Mouse (Mus musculus) fat pad, adult 2 months (tissue): ENCODE data around the gene Gm20532.

ENCODE experiments used
- DNase-seq: peaks from one replicate; pipeline ENCODE4 v3.0.0-alpha.2; 2011; ENCODE audit warnings: low read depth, low spot score; ENCODE audit errors: extremely low read depth

Gene Gm20532

DNA sequence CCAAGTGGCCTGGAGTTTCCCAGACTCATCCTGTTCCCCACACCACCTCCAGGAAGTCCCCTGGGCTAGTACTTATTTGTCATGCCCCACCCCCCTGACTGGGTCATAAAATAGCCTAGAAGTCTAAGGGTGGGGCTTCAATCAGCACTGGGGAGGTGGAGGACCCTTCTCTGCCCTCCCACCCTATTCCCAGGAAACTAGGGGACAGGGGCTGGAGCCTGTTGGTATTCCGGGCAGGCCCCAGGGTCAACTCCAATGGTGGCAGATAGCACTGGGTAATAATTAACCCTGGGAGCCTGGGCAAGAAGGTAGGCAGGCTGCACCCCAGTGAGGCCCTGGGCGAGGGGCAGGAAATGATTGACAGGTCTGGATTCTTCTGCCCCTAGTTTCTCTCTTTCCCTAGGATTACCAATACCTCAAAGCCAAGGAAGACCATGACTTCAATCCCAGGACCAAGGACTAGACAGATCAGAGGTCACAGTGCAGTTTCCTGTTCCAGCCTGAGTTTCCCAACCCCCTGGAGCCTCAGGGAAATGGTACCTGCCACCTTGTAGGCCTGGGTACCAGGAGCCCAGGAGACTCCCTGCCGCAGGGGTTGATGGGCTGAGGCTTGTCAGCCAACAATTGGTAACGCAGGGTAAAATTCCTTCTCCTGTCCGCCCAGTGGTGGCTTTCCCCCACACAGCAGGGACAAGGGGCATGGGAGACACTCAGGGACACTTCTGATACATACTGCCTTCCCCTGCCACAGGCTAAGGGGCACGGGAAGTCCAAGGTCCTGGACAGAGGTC lies 8.7 kb downstream of the Gm20532 start:
- DNase-seq = no peak

DNA sequence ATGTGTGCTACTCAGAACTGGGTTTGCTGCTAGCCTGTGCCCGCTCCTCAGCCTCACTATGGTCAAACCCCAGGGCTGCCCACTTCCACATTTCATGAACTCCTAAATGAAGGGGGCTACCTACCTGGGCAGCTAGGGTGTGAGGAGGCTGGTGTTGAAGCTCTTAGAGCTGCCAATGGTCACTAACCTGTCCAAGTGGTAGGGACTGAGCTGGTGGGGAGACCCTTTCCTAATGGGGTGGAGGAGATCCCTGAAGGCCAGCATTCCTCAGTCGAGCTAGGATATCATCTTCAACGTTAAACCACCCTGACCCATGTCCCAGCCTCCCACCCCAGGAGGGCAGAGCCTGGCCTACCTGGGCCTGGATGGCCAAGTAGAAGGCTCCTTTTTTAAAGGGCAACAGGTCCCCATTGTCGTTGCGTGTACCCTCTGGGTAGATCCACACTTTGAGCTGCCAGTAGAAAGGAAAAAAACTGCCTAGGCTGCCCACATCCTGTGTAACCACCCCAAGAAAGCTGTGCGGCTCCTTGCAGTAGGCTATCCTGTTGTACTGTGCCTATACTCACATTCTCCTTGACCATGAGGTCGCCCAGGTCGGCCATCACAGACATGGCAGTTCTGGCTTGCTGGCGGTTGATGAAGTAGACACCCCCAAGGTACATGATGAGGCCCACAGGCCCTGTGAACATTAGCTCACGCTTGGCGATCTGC lies 9.4 kb downstream of the Gm20532 start:
- DNase-seq = no peak

- DNase-seq = no peak
These were observed 10.5 kb downstream of the Gm20532 start for GRCm38 (mm10) chr2:26596898-26597297.

DNA sequence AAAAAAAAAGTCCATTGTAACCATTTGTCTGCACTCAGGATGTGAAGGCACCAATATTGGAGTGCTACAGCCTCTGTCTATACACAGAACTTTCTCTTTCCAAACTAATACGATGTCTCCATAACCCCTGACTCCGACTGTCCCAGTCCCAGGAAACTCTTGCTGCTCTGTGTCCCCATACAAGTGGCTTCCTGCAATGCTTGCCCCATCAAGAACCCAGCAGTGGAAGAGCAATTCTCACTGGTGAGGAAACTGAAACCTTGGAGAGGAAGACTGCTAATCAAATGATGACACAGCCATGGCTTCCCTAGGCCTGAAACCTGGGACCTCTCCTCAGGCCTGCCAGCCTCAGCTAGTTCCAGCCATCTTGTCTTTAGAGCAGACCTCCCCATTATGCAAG lies 11.4 kb downstream of the Gm20532 start:
- DNase-seq = no peak

DNA sequence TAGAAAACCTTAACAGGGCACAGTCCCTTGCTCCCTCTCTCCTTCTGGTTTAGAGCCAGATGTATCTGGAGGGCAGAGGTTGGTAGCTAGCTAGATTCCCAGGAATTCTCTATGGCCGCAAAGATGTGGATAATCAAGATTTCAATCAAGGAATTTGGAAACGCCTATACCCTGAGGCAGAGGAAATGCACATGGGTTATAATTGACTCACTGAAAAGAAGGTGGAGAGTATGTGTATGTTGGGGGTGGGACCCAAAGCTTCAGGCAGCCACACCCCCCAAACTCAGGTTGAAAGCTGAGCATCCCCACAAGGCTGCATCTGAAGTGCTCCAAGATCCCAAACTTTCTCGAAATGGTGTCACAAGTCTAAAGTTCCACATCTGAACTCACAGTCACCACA lies 12.0 kb downstream of the Gm20532 start:
- DNase-seq = no peak

- no peak for DNase-seq
These were observed 13.5 kb downstream of the Gm20532 start for GRCm38 (mm10) chr2:26599965-26600364.

DNA sequence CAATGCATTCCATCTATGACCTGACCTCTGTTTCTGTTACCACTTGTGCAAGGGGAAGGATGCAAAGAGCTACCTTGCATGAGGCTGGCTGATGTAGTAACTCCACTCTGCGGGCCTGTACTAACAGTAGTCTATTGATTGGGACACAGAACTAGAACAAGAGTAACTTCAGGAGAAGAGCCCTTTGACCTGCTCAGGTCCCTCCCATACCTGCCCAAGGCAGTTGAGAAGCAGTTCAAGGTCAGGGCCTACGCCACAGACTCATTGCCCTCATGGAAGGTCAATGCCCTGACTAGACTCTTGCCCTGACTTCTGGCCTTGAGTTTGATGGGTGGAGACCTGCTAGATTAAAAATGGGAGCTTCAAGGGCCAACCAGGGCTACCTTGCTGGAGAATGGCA lies 14.2 kb downstream of the Gm20532 start:
- DNase-seq = no peak

DNA sequence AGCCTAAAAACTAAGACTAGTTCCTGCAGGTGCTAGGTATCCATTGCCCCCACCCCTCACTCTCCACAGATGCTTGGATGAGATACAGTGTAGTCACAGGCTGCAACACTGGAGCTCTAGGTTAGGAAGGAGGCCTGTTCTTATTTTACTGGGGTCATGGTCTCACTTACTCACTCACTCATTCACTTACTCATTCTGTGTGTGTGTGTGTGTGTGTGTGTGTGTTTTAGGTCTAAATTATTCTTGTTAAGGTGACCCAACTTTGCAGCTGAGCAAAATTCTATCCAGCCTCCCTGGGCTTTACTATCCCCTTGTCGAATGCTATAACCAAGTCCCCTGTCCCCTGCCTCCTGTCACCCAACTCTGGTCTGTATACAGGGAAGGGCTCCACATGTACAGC lies 15.2 kb downstream of the Gm20532 start:
- no peak for DNase-seq

DNA sequence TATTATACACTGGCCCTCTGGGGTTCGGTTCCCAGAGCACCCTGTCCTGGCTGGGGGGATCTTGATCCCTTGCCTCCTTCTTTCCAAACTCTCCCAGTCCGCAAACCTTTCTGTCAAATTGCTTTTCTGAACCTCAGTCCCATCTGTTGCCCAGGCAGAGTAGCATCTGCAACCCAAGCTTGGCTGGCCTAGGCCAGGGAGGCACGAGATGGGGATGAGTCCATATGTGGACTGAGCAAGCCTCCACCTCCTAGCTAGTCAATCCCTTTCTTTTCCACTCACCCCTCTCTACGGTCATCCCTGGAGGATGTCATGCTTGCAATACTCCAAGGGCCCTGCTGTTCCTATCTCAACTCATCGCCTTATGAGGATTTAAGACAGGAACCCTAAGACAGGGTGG lies 16.2 kb downstream of the Gm20532 start:
- DNase-seq = no peak

DNA sequence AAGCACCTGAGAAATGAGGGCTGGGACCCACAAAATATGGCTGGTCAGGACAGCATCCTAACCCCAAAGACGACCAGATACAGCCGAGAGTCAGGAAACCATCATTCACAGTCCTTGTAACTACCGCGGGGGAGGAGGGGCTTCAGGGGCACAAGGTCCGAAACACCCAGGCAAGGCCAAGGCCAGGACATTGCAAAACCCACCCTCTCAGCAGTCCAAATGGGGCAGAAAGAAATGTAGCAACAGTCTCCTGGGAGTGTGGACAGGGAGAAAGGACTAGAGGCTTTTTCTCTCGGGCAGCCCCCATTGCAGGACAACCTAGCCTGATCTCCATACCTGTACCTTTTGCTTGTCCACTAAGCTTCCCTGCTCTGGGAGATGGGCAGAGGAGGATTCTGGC lies 16.7 kb downstream of the Gm20532 start:
- no peak for DNase-seq

DNA sequence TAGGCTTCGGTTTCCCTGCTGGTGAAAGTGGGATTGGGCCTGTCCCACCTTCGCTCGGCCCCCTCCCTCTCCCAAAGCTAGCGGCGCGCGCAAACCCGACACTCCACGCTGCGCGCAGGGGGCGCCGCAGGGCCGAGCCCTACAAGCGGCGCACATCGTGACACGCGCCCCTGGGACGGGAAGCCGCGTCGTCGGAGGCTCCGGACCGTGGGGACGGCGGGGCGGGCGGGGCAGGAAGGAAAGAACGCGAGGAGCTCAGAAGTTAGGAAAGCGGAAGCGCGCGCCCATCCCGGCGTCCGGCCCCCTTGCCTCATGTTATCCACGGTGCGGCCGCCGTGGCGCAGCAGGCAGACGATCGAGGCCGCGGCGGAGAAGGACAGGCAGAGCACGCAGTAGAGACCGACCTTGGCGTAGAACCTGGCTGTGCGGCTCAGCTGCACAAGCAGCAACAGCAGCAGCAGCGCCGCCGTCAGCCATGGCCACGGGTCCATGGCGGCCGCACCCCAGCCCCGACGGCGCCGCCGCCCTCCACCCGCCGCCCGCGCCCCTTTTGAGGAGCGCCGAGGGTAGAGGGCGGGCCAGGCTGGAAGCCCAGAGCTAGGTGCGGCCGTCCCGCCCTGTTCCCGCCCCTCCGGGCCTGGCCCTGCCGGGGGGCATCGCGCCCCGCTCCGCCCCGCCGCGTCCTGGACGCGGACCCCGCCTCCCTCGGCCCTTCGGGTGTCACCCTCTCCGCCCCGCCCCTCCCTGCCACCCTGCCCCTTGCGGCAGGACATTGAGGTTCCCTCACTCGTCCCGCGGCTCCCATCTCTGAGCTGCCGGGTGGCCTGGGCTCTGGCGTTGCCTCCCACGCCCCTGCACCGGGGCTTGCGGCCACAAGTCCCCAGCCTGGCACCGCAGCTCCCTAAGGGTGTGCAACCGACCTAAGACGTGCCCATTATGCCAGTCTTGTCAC lies 17.6 kb downstream of the Gm20532 start, which contains the start of gene Agpat2:
Gene Agpat2, minus strand, starts transcription at position 698 of the 952 bp plus-strand sequence.
- no peak for DNase-seq

DNA sequence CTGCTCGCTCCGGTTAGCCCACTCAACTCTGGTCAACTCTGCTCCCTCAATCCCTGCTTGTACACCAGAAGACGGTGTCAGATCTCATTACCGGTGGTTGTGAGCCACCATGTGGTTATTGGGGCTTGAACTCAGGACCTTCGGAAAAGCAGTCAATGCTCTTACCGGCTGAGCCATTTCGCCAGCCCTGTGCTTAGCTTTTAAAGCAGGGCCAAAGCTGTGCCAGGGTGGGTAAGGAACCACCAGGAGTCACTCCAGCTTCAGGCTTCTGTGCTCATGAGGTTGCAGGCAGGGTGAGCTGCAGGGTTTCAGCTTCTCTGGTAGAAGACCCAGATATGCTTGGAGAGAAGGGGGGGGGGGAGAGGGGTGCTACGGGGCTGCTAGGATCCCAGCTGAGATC lies 18.9 kb downstream of the Gm20532 start:
- no peak for DNase-seq

GRCm38 (mm10) chr2:26606579-26606978 lies 20.1 kb downstream of the Gm20532 start:
- DNase-seq = no peak

DNA sequence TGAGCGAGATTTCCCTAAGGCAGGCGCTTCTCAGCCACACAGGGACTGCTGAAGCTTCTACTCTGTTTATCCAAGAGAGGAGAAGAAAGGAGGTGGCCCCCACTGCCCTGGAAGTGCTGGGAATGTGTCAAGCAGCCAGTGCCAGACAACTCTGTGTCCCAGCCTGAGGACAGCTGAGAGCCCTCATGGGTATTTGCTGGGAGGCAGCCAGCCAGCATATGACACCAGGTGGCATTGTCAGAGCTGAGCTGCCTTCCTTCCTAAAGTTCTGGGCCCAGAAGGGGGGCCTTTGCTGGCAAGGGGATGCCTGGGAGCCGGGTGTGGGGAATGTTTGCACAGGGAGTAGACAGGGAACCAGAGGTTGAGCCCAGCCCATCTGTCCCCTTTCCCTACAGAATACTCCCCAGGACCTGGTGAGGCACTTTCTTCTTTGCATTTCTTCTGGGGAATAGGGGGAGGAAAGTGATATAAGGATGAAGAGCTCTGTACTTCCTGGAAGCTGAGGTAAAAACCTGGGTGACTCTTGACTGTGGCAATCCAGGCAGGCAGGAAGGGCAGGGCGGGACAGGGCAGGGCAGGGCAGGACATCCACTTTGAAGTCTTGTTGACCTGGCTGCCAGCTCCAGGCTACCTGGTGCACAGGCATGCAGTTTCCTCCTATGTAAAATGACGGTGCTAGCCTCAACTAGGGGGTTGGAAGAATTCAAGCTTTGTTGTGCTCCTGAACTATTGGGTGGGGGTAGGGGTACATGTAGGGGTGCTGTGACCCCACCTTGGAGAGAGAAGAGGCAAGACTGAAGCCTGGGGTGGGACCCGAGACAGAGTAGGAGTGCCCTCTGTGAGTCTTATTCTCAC lies 20.8 kb downstream of the Gm20532 start:
- DNase-seq = no peak

GRCm38 (mm10) chr2:26608781-26609180 lies 22.3 kb downstream of the Gm20532 start:
- no peak for DNase-seq

DNA sequence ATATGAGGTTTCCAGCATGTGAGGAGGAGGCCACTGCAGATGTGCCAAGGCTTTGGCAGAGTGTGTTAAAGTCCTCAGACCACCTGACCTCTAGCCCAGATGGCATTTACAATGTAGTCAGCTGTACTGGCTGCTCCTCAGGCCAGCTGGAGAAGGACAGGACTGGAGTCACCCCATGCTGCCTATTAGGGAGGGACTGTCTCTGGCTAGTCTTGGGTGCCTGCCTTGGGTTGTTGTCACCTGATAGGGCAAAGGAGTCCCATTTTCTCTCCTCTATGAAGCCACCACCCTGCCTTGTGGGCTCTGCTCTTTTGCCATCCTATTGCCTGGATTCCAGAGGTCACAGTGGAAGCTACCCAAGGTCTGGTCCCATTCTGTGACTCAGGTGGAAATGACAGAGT lies 22.8 kb downstream of the Gm20532 start:
- DNase-seq = no peak

- DNase-seq = no peak
These were observed 24.1 kb downstream of the Gm20532 start for GRCm38 (mm10) chr2:26610526-26610925.

DNA sequence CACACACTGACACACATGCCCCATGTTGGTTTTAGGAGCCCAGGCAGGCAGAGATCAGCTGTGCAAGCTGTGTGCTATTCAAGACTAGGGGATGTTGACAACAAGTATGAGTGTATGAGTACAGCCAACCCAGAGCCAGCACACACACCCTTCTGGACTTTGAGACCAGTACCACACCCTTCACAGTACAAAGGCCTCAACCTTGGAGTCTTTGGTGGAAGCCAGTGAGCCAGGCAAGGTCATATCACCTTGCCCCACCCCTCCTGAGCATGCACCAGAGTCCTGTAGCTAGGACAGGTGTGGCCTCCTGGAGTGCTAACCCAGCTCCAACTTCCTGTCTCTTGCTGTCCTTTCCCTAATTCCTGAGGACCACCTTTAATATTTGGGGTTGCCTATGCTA lies 24.6 kb downstream of the Gm20532 start:
- DNase-seq = no peak

- no peak for DNase-seq
These were observed 25.5 kb downstream of the Gm20532 start for GRCm38 (mm10) chr2:26611896-26612295.

GRCm38 (mm10) chr2:26614903-26615302 lies 28.5 kb downstream of the Gm20532 start:
- DNase-seq = no peak
